Mouse (Mus musculus) ES-E14 (cell line): ENCODE data around the gene Cntn4. TPM values are rescaled to one million over a fixed set of nuclear protein-coding genes. Genes with fewer than 3 reads are reported as not detected.
"Not testable (repeated sequence)": the region's sequence is repeated elsewhere in the genome, so short reads cannot be mapped to it uniquely, and the experiment has no call there.

Source experiments
- DNase-seq: peaks from one replicate; pipeline ENCODE4 v3.0.0-alpha.2; 2013; ENCODE audit warnings: low read depth, low spot score
- H3K27ac ChIP-seq: 2 replicates; pipeline ENCODE4 v1.5.1; 2012; ENCODE audit warnings: low read depth, mild to moderate bottlenecking, low read length, moderate library complexity, mixed read lengths; ENCODE audit not compliant: poor library complexity, insufficient read depth, severe bottlenecking
- H3K36me3 ChIP-seq: 2 replicates; pipeline ENCODE4 v1.6.1; 2012; ENCODE audit warnings: mild to moderate bottlenecking, low read length, moderate library complexity, mixed read lengths; ENCODE audit not compliant: control insufficient read depth, poor library complexity, insufficient read depth, severe bottlenecking
- H3K4me1 ChIP-seq, 2 experiments: fragments of 150-350 bp in 1 of 2; sonication (generic) in 1 of 2; 2 replicates each; pipeline ENCODE4 v1.6.1; 2012; ENCODE audit warnings: low read length in 2 of 2, mild to moderate bottlenecking in 1 of 2, mixed read lengths in 1 of 2; ENCODE audit not compliant: control insufficient read depth in 2 of 2, insufficient read depth in 2 of 2, poor library complexity in 1 of 2
- H3K4me3 ChIP-seq, 2 experiments: fragments of 150-350 bp in 1 of 2; sonication (generic) in 1 of 2; 2 replicates each; pipeline ENCODE4 v1.5.1; 2012; ENCODE audit warnings: low read length in 2 of 2, low read depth in 1 of 2, mild to moderate bottlenecking in 1 of 2, mixed read lengths in 1 of 2; ENCODE audit not compliant: insufficient read depth in 1 of 2, poor library complexity in 1 of 2, severe bottlenecking in 1 of 2
- H3K9ac ChIP-seq: 2 replicates; pipeline ENCODE4 v1.6.1; 2012; ENCODE audit warnings: low read depth, mild to moderate bottlenecking, low read length, mixed read lengths; ENCODE audit not compliant: poor library complexity, insufficient read depth, severe bottlenecking
- H3K9me3 ChIP-seq: fragments of 150-350 bp; sonication (generic); 2 replicates; pipeline ENCODE4 v1.6.1; 2012; ENCODE audit warnings: low read depth, mild to moderate bottlenecking, low read length; ENCODE audit not compliant: control insufficient read depth, insufficient read depth
- CHD2 ChIP-seq: IDR thresholded peaks from 2 replicates; pipeline ENCODE4 v1.6.1; 2014; ENCODE audit warnings: mild to moderate bottlenecking, low read depth, low read length, inconsistent platforms
- HCFC1 ChIP-seq: IDR thresholded peaks from 2 replicates; pipeline ENCODE4 v1.6.1; 2012; ENCODE audit warnings: low read length, inconsistent platforms, borderline replicate concordance; ENCODE audit not compliant: insufficient read depth
- MAFK ChIP-seq: IDR thresholded peaks from 2 replicates; pipeline ENCODE4 v1.6.1; 2014; ENCODE audit warnings: mild to moderate bottlenecking, low read depth, low read length, inconsistent platforms; ENCODE audit not compliant: insufficient read depth
- ZC3H11A ChIP-seq: IDR thresholded peaks from 2 replicates; pipeline ENCODE4 v1.6.1; 2012; ENCODE audit warnings: low read depth, mild to moderate bottlenecking, inconsistent platforms, low read length, borderline replicate concordance
- ZNF384 ChIP-seq: IDR thresholded peaks from 2 replicates; pipeline ENCODE4 v1.6.1; 2012; ENCODE audit warnings: low read depth, low read length, inconsistent platforms
- in situ Hi-C, 2 experiments: fragments of 600-800 bp; cut with MboI; formaldehyde crosslinking; loops; one replicate each; pipeline ENCODE4 v1.15.1; 2025; ENCODE audit warnings: low sequenced_read_pairs in 2 of 2, inconsistent platforms in 1 of 2; ENCODE audit not compliant: unreplicated experiment in 2 of 2
- total RNA-seq: library from RNA; depleted of rRNA; stranded (reverse); fragments of 300-350 nt; gene quantifications from 2 replicates; pipeline ENCODE4 v1.2.3, GENCODE M21; 2012

Gene Cntn4
- total RNA-seq, 1 experiment: 0.80 TPM

DNA sequence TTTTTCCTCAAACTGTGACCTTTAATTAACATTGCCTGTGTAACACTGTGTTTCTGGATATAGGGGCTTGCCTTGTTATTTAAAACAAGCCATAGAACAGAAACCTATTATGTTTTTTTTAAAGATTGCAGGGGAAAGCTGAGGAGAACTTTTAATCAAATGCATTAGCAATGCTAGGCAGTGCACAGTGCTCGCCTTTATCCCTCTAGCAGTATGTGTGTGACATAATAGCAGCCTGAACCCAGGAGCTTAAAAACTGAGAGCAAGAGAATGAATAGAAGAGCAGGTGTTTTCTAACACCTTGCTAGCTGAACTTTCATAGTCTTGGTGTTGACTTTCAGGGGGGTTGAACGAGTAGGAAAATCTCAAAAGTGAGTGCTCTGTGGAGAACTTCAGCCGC lies 672.6 kb downstream of the Cntn4 start:
- no peak for TF ChIP-seq ZC3H11A
- no peak for TF ChIP-seq CHD2
- TF ChIP-seq MAFK: no peak
- TF ChIP-seq HCFC1: no peak
- no peak for TF ChIP-seq ZNF384
- Histone ChIP-seq H3K9me3 (no peaks in the 10 kb centered on the region), H3K9ac (no peak overlapping the region), H3K27ac (no peak overlapping the region), H3K4me3 (no peak overlapping the region), H3K4me1 (no peaks in the 10 kb centered on the region), H3K36me3 (no peaks in the 10 kb centered on the region)
- in situ Hi-C loops: no loop called here
- DNase-seq: no peak

- TF ChIP-seq ZNF384 (no peak), MAFK (no peak), CHD2 (no peak), HCFC1 (no peak), ZC3H11A (no peak)
- Histone ChIP-seq H3K27ac (no peak overlapping the region), H3K4me1 (no peaks in the 10 kb centered on the region), H3K9me3 (no peaks in the 10 kb centered on the region), H3K4me3 (no peak overlapping the region), H3K9ac (no peak overlapping the region), H3K36me3 (no peaks in the 10 kb centered on the region)
- in situ Hi-C loops: no loop called here
- DNase-seq: no peak
Measured at GRCm38 (mm10) chr6:106351389-106351788, 673.9 kb downstream of the Cntn4 start.

GRCm38 (mm10) chr6:106358801-106359200 lies 681.3 kb downstream of the Cntn4 start:
- DNase-seq, H3K4me3 ChIP-seq, H3K9ac ChIP-seq, H3K9me3 ChIP-seq, in situ Hi-C loops, H3K27ac ChIP-seq, H3K36me3 ChIP-seq, H3K4me1 ChIP-seq: not testable (repeated sequence)

- H3K9ac ChIP-seq: no peak overlapping the region
- no peak for DNase-seq
- no peaks in the 10 kb centered on the region for H3K4me1 ChIP-seq
- H3K36me3 ChIP-seq: no peaks in the 10 kb centered on the region
- H3K9me3 ChIP-seq: no peaks in the 10 kb centered on the region
- H3K27ac ChIP-seq: no peak overlapping the region
- no peak for TF ChIP-seq HCFC1
- in situ Hi-C loops: no loop called here
- H3K4me3 ChIP-seq: no peak overlapping the region
Measured at GRCm38 (mm10) chr6:106381288-106382025, 704.0 kb downstream of the Cntn4 start.

- in situ Hi-C loops: no loop called here
- no peak for DNase-seq
- no peaks in the 10 kb centered on the region for H3K9me3 ChIP-seq
- H3K36me3 ChIP-seq: no peaks in the 10 kb centered on the region
- H3K4me1 ChIP-seq: no peaks in the 10 kb centered on the region
- no peak overlapping the region for H3K9ac ChIP-seq
- no peak overlapping the region for H3K4me3 ChIP-seq
- no peak overlapping the region for H3K27ac ChIP-seq
- TF ChIP-seq ZC3H11A: no peak
Measured at GRCm38 (mm10) chr6:106387833-106388406, 710.5 kb downstream of the Cntn4 start.
